Mouse (Mus musculus) ES-E14 (cell line): ENCODE measurements around the gene Mydgf.

Source experiments
- CHD2 ChIP-seq: IDR thresholded peaks from 2 replicates; pipeline ENCODE4 v1.6.1; 2014; ENCODE audit warnings: mild to moderate bottlenecking, low read depth, low read length, inconsistent platforms
- HCFC1 ChIP-seq: IDR thresholded peaks from 2 replicates; pipeline ENCODE4 v1.6.1; 2012; ENCODE audit warnings: low read length, inconsistent platforms, borderline replicate concordance; ENCODE audit not compliant: insufficient read depth
- MAFK ChIP-seq: IDR thresholded peaks from 2 replicates; pipeline ENCODE4 v1.6.1; 2014; ENCODE audit warnings: mild to moderate bottlenecking, low read depth, low read length, inconsistent platforms; ENCODE audit not compliant: insufficient read depth
- ZC3H11A ChIP-seq: IDR thresholded peaks from 2 replicates; pipeline ENCODE4 v1.6.1; 2012; ENCODE audit warnings: low read depth, mild to moderate bottlenecking, inconsistent platforms, low read length, borderline replicate concordance
- ZNF384 ChIP-seq: IDR thresholded peaks from 2 replicates; pipeline ENCODE4 v1.6.1; 2012; ENCODE audit warnings: low read depth, low read length, inconsistent platforms

- TF ChIP-seq CHD2 (no peak), HCFC1 (no peak), MAFK (no peak), ZC3H11A (no peak), ZNF384 (no peak)
Measured at GRCm38 (mm10) chr17:56147420-56147819, 36.3 kb downstream of the Mydgf start.
